Mouse (Mus musculus): ENCODE measurements at regions not wholly inside any gene's neighbourhood (a gene's known extent, or its start where the extent isn't known, plus 50 kb on each side); places are given as distances from the start of the nearest gene placed in this dataset.

DNA sequence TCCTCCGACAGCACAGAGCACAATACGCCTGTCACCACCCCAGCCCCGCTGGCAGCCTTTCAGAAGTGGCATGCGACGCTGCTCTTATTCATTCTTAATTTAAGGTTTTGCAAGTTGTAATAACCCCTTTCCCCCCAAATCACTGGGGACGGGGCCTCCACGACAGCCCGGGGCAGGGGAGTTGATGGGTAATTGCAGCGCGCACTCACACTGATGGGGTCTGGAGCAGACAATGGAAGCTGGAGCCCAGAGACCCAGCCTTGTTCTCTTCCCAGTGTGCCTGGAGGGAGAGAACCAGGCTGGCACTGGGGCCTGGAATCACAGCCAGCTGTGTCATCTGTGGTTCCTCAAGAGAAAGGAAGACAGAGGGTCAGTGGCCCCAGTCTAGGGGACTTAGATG is 54.2 kb upstream of the Casz1 start:
- Histone ChIP-seq H3K9me3 (no peaks in the 10 kb centered on the region), H3K27me3 (ENCODE audit: insufficient read depth, poor library complexity, severe bottlenecking) (peaks cover 17% of the 10 kb centered on the region; the same call in 1 of the 2 replicates), H3K36me3 (no peaks in the 10 kb centered on the region), H3K4me1 (peaks cover 89% of the 10 kb centered on the region), H3K4me3 (no peak overlapping the region), H3K27ac (peak overlapping the region; percentile 54)
- no peak for DNase-seq (ENCODE audit: low spot score)
- 77% methylated on average over 10 of the region's 10 CpGs for WGBS

DNA sequence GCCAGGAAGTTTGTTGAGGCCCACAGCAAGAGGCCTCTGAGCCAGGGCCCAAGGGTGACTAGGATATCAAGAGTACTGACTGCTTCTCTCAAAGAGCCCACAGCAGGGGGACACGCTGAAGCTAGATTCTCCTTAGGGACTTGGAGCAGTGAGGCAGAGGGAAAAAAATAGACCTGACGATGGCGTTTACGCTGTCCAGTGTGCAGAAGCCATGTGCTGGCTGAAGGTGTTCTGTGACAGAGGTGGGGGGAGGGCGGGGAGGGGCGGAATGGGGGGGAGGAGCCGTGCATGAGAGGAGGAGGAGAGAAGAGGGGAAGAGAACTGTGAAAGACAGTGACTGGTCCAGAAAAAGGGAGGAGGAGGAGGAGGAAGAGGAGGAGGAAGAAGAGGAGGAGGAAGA is 52.6 kb upstream of the Casz1 start:
- H3K27me3 ChIP-seq (ENCODE audit: insufficient read depth, poor library complexity, severe bottlenecking) = peaks cover 17% of the 10 kb centered on the region; the same call in 1 of the 2 replicates
- H3K36me3 ChIP-seq = no peaks in the 10 kb centered on the region
- DNase-seq (ENCODE audit: low spot score) = no peak
- H3K27ac ChIP-seq = peak overlapping the region; percentile 84
- H3K4me3 ChIP-seq = no peak overlapping the region
- WGBS = 51% methylated on average over 7 of the region's 7 CpGs
- H3K4me1 ChIP-seq = peaks cover 77% of the 10 kb centered on the region
- no peaks in the 10 kb centered on the region for H3K9me3 ChIP-seq

DNA sequence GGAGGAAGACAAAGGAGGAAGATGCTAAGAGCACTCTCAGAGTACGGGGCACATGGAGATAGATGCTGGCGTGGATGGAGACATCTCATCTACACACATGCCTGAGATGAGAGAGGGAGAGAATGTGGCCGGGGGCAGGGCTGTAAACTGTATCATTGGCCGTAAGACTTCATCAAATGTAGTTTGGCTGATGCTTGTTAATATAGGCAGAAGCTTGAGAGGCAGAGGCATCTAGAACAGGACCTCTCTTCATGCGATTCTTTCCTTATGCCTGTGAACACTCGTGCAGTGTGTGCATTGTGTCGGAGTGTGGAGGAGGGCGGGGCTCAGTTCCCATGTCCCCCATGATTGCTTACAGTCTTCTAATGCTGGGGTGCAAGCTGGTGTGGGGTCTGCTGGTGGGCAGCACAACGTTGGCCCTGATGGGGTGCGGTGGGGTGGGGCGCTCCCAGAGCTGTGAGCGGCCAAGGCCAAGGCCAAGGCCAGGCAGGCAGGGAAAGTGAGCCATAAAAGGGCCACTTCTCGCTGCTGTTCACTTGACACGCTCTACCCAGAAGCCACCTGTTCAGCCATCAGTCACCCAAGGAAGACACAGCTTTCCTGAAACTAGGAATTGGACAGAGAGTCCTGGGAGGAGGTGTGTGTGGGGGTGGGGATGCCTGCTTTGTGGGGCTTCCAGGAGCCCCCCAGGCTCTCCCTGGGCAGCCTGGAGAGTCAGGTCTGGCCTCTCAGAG is 51.7 kb upstream of the Casz1 start:
- peaks cover 17% of the 10 kb centered on the region; the same call in 1 of the 2 replicates for H3K27me3 ChIP-seq (ENCODE audit: insufficient read depth, poor library complexity, severe bottlenecking)
- H3K4me3 ChIP-seq = no peak overlapping the region
- no peaks in the 10 kb centered on the region for H3K9me3 ChIP-seq
- H3K4me1 ChIP-seq = peaks cover 68% of the 10 kb centered on the region
- peak overlapping the region; percentile 75 for H3K27ac ChIP-seq
- no peaks in the 10 kb centered on the region for H3K36me3 ChIP-seq
- no peak for DNase-seq (ENCODE audit: low spot score)
- 89% methylated on average over 14 of the region's 14 CpGs for WGBS

DNA sequence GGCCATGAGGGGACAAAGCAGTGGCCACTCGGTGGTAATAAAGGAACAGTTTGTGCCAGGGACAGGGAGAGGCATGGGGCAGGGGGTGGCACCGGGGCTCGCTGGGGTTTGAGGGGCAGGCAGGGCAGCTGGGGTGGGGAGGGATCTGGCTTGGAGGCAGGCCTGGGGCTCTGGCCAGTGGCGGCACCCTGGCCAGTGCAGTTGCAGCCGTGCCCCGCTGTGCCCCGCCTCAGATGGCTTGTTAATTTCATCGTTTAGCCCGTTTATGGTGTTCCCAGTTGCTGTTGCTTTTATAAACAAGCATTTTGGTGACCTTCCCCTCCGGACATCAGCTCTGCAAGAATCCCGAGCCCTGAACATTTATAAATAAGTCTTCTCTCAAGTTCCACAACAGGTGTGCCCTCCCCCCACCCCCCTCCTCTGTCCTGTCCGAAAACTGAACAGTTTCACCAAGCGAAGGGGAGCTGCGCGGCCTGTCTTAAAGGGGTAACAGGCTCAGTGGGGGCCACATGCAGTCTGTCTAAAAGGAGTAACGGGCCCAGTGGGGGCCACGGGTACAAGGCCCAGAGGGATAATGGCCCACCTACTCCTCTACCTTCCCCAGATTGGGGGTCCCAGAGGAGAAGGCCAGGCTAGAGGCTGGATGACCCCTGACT is 51.0 kb upstream of the Casz1 start:
- no peaks in the 10 kb centered on the region for H3K9me3 ChIP-seq
- peak overlapping the region; percentile 75 for H3K27ac ChIP-seq
- H3K4me1 ChIP-seq = peaks cover 61% of the 10 kb centered on the region
- H3K36me3 ChIP-seq = no peaks in the 10 kb centered on the region
- 80% methylated on average over 17 of the region's 17 CpGs for WGBS
- DNase-seq (ENCODE audit: low spot score) = no peak
- H3K27me3 ChIP-seq (ENCODE audit: insufficient read depth, poor library complexity, severe bottlenecking) = peaks cover 17% of the 10 kb centered on the region; the same call in 1 of the 2 replicates
- no peak overlapping the region for H3K4me3 ChIP-seq

DNA sequence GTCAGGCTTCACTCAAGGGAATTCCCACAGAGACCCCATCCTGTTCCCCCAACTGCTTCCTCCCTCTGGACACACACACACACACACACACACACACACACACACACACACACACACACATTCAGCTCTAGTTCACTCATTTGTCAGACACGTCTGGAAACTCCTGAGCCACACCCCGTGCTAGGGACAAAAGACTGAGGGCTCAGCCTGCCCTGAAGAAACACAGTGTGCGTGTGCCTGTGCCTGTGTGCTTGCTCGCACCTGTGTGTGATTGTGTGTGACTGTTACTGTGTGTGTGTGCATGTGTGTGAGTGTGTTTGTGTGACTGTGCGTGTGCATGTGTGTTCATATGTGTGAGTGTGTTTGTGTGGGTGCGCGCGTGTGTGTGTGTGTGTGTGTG is 50.4 kb upstream of the Casz1 start:
- Histone ChIP-seq H3K9me3 (no peaks in the 10 kb centered on the region), H3K4me3 (no peak overlapping the region), H3K4me1 (peaks cover 55% of the 10 kb centered on the region), H3K27me3 (ENCODE audit: insufficient read depth, poor library complexity, severe bottlenecking) (peaks cover 14% of the 10 kb centered on the region; the same call in 1 of the 2 replicates), H3K36me3 (no peaks in the 10 kb centered on the region), H3K27ac (peak overlapping the region; percentile 75)
- DNase-seq (ENCODE audit: low spot score) = no peak
- 78% methylated on average over 8 of the region's 8 CpGs for WGBS
